In genomic region chr5:122030640-122031039, GRCm38 (mm10) we compare ENCODE assay signal across 20 mouse cellular contexts. TPM values are rescaled to one million over a fixed set of nuclear protein-coding genes. Genes with fewer than 3 reads are reported as not detected.
DNase-seq lines count a peak whose midpoint lies in the region; ATAC-seq lines count a peak whose summit lies in the region.
"Had no signal": no experiment of that assay in that cellular context is flagged by ENCODE, and none has a peak within 500 bp of the region (broad histone marks: within the 10 kb centered on the region; RNA-seq: fewer than 3 reads in every experiment).

No protein-coding gene starts in this region.

- H3K36me3 ChIP-seq in kidney, embryonic 16.5 days (ENCODE audit: insufficient read depth, low read length), result no peaks in the 10 kb centered on the region
- H3K36me3 ChIP-seq in limb, embryonic 10.5 days, result no peaks in the 10 kb centered on the region
- 0 out of 2 replicates have a peak, but pooled peaks cover under 1% of the 10 kb centered on the region for H3K36me3 ChIP-seq in forebrain, embryonic 14.5 days (ENCODE audit: control insufficient read depth, insufficient read depth, low read length)
- H3K36me3 ChIP-seq: embryonic facial prominence, embryonic 12.5 days; heart, embryonic 15.5 days; limb, embryonic 15.5 days; liver, embryonic 15.5 days had no signal

- whole genome bisulfite sequencing in kidney, embryonic 16.5 days, result 58% methylated on average over 11 of the region's 11 CpGs
- 69% methylated on average over 11 of the region's 11 CpGs for WGBS in limb, embryonic 10.5 days
- 59% methylated on average over 11 of the region's 11 CpGs for WGBS in forebrain, embryonic 14.5 days

- no peak overlapping the region for H3K4me2 ChIP-seq in kidney, embryonic 16.5 days (replicated peaks; ENCODE audit: low read depth, low read length)
- no peak overlapping the region for H3K4me2 ChIP-seq in forebrain, embryonic 14.5 days (ENCODE audit: low read length)
- H3K4me2 ChIP-seq: embryonic facial prominence, embryonic 12.5 days; forebrain, embryonic 15.5 days; heart, embryonic 15.5 days; limb, embryonic 15.5 days; liver, embryonic 15.5 days had no signal

- DNase-seq in CD4-positive, CD25-positive, alpha-beta regulatory T cell, adult 2 months (ENCODE audit: low read depth, low spot score), result peak; percentile 17
- DNase-seq in kidney, postnatal 4 days, result peak; percentile 22 to 39
- DNase-seq in thymus, postnatal 0 days (ENCODE audit: low spot score), result peak; percentile 16
- DNase-seq in thymus, postnatal 10 days (ENCODE audit: low spot score in 2 of 2), result no peak
- DNase-seq in limb, embryonic 10.5 days (ENCODE audit: low spot score), result peak; percentile 30
- no peak for DNase-seq in forebrain, embryonic 14.5 days (ENCODE audit: low spot score)
- DNase-seq: adrenal gland, adult 8-10 months; cerebellum, adult 11 months; cerebellum, postnatal 10 days; gastrocnemius, postnatal 14 days; heart, adult 2 months; kidney, postnatal 10 days; thymus, adult 18-20 months had no signal

- H3K9ac ChIP-seq in kidney, embryonic 16.5 days (replicated peaks; ENCODE audit: low read length), result no peak overlapping the region
- no peak overlapping the region for H3K9ac ChIP-seq in forebrain, embryonic 14.5 days (ENCODE audit: low read length)
- H3K9ac ChIP-seq: embryonic facial prominence, embryonic 12.5 days; forebrain, embryonic 15.5 days; heart, embryonic 15.5 days; limb, embryonic 15.5 days; liver, embryonic 15.5 days had no signal

- no peak overlapping the region for H3K27ac ChIP-seq in kidney, embryonic 16.5 days (ENCODE audit: low read length)
- H3K27ac ChIP-seq in limb, embryonic 10.5 days, result no peak overlapping the region
- H3K27ac ChIP-seq in forebrain, embryonic 14.5 days (ENCODE audit: low read depth, low read length), result no peak overlapping the region
- H3K27ac ChIP-seq: embryonic facial prominence, embryonic 12.5 days; forebrain, embryonic 15.5 days; heart, adult 2 months; heart, embryonic 15.5 days; limb, embryonic 15.5 days; liver, embryonic 15.5 days had no signal

- H3K9me3 ChIP-seq in kidney, embryonic 16.5 days (ENCODE audit: low read length), result no peaks in the 10 kb centered on the region
- H3K9me3 ChIP-seq in limb, embryonic 10.5 days (replicated peaks), result no peaks in the 10 kb centered on the region
- no peaks in the 10 kb centered on the region for H3K9me3 ChIP-seq in forebrain, embryonic 14.5 days (replicated peaks; ENCODE audit: control insufficient read depth, low read length)
- H3K9me3 ChIP-seq: embryonic facial prominence, embryonic 12.5 days; forebrain, embryonic 15.5 days; heart, embryonic 15.5 days; limb, embryonic 15.5 days; liver, embryonic 15.5 days had no signal

- no peak for ATAC-seq in CD4-positive, CD25-positive, alpha-beta regulatory T cell, adult 4 months
- no peak for ATAC-seq in kidney, embryonic 16.5 days (ENCODE audit: low FRiP score, low TSS enrichment)
- no peak for ATAC-seq in forebrain, embryonic 14.5 days
- ATAC-seq: forebrain, embryonic 15.5 days had no signal

- H3K4me1 ChIP-seq in kidney, embryonic 16.5 days (ENCODE audit: insufficient read depth, low read length), result no peaks in the 10 kb centered on the region
- H3K4me1 ChIP-seq in limb, embryonic 10.5 days, result peaks cover 37% of the 10 kb centered on the region
- peaks cover 11% of the 10 kb centered on the region for H3K4me1 ChIP-seq in forebrain, embryonic 14.5 days (ENCODE audit: control insufficient read depth, insufficient read depth, low read length)

- H3K27me3 ChIP-seq in kidney, embryonic 16.5 days (ENCODE audit: insufficient read depth, low read length), result no peaks in the 10 kb centered on the region
- H3K27me3 ChIP-seq in limb, embryonic 10.5 days (ENCODE audit: low read depth, poor library complexity, severe bottlenecking), result no peaks in the 10 kb centered on the region
- H3K27me3 ChIP-seq in forebrain, embryonic 14.5 days (replicated peaks; ENCODE audit: control insufficient read depth, insufficient read depth, low read length), result 0 out of 2 replicates have a peak, but pooled peaks cover 4% of the 10 kb centered on the region
- H3K27me3 ChIP-seq: forebrain, embryonic 15.5 days; heart, embryonic 15.5 days; liver, embryonic 15.5 days had no signal

- H3K4me3 ChIP-seq in kidney, embryonic 16.5 days (ENCODE audit: low read length), result no peak overlapping the region
- no peak overlapping the region for H3K4me3 ChIP-seq in limb, embryonic 10.5 days
- H3K4me3 ChIP-seq in forebrain, embryonic 14.5 days (ENCODE audit: low read depth, low read length), result no peak overlapping the region
- H3K4me3 ChIP-seq: embryonic facial prominence, embryonic 12.5 days; forebrain, embryonic 15.5 days; heart, adult 2 months; heart, embryonic 15.5 days; limb, embryonic 15.5 days; liver, embryonic 15.5 days had no signal

RNA-seq across cellular contexts. Expression of gene Cux2, which starts 19.3 kb away (rescaled TPM):
- under 1 TPM in 1 of 2 experiments, not detected in 1; 0.15 TPM for polyA plus RNA-seq in CD4-positive, CD25-positive, alpha-beta regulatory T cell, adult 4 months (2017; shearing (Covaris generic))
- 9.0 and 9.9 TPM in 2 replicates for polyA plus RNA-seq in kidney, embryonic 16.5 days (2015; fragmentation: Nextera tagmentation; extraction: Ambion mirVana)
- 0.14 and 0.17 TPM in 2 replicates for polyA plus RNA-seq in thymus, postnatal 0 days (2015; fragmentation: Nextera tagmentation; extraction: Ambion mirVana)
- 2.9 and 4.4 TPM in 2 replicates for polyA plus RNA-seq in limb, embryonic 10.5 days (2016; fragmentation: Nextera tagmentation; extraction: Ambion mirVana)
- 16.7 and 30.0 TPM in 2 replicates for polyA plus RNA-seq in forebrain, embryonic 14.5 days (2014; fragmentation: Nextera tagmentation; extraction: Ambion mirVana)

Comparison
In these comparisons a context has a peak if more than half of its experiments do, and no peak if none do; other contexts are left out.
1. DNase-seq: peak in CD4-positive, CD25-positive, alpha-beta regulatory T cell, adult 2 months (single experiment), kidney, postnatal 4 days (2 of 2), thymus, postnatal 0 days (single experiment) and limb, embryonic 10.5 days (single experiment); none in thymus, postnatal 10 days (0 of 2) and forebrain, embryonic 14.5 days (single experiment).